Mouse (Mus musculus) cerebellum, postnatal 4 days (tissue): Measurements from ENCODE around the gene Dennd6a.

Experiments
- DNase-seq, 2 experiments: peaks; one replicate each; pipeline ENCODE4 v3.0.0; 2022; ENCODE audit warnings: low spot score in 2 of 2, mixed read lengths in 1 of 2

Gene Dennd6a

DNA sequence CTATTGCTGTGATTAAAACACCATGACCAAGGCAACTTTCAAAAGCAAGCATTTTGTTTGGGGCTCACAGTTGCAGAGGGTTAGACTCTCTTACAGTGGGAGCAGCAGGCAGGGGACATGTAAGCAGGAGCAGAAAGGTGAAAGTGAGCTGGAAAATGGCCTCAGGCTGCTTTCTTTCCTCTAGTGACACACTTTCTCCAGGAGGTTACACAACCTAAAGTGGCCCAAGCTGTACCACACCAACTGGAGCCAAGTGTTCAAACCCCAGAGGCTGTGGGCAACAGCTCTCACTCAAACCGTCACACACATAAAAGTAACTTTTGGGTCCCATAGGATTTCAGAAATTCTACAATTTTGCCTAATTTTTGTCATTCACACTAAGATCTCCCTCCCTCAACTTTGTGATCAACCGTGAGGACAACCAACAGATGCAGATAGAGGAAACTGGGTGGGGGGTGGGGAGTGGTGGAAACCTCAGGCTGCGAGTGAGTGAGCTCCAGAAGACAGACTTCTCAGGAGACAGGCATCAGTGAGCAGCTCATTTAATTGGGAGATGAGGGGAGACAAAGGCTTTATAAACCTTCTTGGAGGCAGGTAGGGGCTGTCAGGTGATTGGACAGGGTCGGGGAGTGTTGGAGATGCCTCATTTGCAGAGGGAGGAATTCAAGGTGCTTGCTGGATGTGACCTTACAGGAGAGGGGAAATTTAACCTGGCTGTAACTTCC, 1.5 kb upstream of the Dennd6a start:
- DNase-seq: no peak

DNA sequence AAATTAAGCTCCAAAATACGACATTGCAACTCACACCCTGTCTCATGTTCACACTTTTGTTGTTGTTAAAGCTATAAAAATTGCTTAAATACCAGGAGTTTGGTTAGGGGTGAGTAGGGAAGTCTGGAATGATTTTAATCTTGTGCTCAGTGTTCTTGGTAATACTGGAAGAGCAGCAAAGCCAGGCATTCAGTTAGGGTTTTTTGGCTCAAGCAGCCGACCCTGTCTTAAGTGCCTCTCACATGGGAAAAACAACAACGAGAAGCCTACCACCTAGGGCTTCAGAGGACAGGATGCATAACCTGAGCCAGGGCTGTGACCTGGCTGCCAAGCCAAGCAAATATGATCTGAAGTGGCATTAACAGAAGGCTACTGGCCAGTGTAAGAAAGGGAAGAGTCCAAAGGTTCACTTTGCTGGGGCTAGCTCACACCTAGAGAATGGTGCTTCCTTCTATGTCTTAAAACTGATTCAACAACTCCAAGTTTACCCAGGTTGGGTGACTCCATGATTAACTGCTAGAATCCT, 2.7 kb downstream of the Dennd6a start:
- DNase-seq: no peak

DNA sequence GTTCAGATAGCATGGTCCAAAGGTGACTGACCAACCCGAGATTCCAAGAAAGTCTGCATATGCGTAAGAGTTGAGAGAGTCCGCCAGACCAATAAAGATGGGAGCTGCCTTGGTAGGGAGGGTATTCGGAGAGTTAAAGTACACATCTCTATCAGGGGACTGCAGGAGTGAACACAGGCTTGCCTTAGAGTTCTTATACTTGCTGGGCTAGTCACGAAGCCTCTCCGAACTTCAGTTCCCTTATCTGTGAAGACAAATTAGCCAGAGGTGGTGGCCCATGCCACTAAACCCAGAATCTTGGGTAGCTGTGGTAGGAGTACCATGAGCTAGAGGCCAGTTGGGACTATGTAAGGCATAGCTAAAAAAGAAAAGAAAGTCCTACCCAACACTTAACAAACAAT, 5.1 kb downstream of the Dennd6a start:
- DNase-seq: no peak

DNA sequence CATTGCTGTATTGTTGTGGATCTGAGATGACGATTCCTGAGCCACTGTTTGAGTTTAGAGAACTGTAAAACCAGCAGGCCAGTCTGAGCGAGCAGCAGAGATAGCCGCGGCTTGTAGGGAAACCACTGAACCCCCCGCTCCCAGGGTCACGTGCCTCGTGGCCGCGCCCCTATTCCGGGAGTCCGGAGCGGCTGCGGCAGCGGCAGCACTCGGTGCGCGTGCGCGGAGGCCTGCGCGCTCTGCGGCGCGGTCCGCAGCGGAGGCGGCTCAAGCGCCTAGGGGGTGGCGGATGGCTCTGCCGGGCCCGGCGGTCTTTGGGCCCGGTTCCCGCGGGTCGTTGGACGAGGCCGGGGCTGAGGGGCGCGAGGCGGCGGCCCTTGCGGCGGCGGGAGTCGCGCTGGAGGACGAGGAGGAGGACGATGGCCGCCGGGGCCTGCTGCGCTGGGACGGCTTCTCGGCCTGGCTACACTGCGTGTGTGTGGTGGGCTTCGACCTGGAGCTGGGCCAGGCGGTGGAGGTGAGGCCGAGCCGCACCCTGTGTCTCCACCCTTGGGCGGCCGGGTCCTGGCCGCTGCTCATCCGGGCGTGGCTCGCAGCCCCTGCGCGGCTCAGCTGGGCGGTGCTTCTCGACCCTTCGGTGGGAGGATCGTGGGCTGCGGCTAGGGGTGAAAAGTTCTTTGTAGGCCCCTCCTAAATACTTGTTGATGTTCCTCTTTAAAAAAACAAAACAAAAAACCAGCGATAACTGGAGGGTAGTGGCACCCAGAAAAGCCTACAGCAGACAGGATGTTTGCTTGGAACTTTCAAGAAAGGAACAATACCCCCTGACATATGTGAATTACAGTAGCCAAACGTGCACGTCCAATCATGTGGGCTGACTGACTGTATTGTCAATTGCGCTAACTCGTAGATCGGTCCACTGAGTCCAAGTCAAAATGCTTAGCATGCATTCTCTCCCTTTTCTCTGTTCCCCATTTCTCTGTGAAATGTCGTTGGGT, 6.0 kb downstream of the Dennd6a start:
- peak; percentile 67 to 82 for DNase-seq

DNA sequence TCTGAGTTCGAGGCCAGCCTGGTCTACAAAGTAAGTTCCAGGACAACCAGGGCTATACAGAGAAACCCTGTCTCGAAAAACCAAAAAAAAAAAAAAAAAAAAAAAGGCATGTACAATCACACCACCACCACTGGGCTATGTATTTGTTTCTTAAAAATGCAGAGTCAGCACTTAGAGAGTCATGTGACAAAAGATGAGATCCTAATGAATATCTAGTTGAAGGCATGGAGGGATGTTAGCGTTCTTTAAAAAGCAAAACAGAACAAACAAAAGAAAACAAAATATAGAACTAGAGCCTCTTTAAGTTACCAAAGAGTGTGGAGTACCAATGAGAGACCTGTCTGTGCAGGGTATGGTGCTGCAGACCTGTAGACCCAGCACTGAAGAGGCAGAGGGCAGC, 10.0 kb downstream of the Dennd6a start:
- no peak for DNase-seq

DNA sequence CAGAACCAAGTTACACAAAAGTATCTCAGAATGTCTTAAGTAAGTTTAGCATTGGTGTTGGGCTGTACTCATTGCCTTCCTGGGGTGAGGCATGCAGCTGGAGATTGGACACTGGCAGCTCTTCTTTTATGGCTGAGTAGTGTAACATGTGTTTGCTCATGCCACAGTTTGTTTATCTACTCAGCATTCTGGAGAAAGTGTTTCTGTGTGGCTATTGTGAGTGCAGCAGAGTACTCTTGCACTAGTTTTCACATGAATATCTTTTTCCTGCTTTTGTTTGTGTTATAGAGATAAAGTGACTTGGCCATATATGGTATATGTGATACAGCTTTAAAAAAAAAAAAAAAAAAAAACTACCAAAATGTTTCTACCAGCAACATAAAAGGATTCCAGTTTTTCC, 13.5 kb downstream of the Dennd6a start:
- no peak for DNase-seq

DNA sequence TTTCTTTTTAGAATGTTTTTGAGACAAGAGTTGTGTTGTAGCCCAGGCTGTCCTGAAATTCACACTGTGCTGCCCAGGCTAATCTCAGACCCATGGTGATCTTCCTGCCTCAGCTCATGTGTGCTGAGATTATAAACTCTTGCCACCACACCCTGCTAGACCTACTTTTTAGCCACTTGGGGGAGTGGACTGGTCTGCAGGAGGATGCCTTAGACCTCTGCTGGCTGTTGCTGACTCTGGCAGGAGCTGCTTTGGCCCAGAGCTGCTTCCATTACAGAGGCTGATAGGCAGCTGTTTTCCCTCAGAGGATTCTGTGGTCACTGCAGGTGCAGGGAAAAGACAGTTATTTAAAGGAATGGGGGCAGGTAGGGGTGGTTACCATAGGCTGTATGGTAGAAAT, 17.7 kb downstream of the Dennd6a start:
- no peak for DNase-seq

DNA sequence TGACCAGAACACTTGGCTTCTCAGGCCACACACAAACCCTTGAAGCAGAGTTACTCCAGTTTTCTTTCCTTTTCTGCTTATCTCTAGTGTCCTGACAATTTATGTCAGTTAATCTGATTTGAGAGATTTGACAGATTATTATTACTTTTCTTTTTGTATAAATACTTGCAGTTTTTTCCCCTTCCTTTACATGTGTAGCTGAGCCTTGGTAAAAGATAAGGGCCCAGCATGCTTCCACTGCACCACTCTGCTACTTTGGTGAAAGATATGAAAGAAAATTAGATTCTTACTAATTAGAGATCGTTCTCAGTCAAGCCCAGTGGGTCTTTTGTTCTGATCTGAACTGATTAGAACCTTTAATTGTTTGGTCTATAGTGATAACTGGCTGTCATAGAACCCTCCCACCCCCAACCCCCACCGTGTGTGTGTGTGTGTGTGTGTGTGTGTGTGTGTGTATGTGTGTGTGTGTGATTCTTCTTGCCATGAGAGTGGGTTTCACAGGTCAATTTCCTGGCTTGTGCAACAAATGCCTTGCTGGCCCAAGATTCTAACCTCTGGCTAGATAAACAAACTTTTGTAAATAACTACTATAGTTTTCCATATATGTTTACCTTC, 19.7 kb downstream of the Dennd6a start:
- no peak for DNase-seq

DNA sequence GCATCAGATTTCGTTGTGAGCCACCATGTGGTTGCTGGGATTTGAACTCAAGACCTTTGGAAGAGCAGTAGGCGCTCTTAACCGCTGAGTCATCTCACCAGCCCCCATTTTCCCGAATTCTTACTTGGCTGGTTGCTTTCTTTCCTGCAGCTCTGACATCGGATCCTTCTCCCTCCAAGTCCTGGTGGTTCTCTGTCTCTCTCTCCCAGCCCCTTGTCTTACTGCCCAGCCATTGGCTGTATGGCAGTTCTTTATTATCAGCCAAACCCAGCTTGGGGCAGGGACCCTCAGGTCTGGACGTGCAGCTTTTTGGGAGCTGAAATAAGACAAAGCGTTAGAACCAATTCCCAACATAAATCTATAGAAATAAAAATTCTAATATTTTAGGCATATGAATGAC, 21.5 kb downstream of the Dennd6a start:
- no peak for DNase-seq

DNA sequence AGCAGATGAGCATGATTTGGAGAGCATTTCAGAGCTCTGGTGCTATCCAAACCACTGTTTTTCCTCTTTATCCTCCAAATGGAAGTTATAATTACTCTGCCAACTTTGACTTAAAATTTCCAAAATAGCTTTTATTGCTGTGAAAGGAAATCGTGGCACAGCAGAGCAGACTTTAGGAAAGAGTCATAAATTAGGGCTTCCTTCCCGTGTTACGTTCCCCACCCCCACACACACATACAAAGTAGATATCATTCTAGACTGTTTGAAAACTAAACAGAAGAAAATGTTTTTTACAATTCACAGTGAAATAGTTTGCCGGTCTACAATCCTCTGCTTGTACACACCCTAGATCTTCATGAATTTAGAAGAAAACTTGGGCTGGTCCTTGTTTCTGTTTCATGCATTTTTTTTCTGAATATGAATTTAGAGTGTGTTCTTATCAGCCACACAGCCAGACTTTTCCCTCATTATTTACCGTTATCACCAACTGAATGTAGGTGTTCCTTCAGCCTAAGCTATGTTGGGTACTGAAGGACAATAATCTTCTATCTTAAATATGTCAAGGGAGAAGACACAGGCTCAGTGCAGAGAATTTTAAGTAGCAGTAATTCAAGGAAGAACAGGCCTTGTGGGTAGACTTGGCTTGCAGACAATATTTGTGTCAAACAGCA, 22.2 kb downstream of the Dennd6a start:
- no peak for DNase-seq

DNA sequence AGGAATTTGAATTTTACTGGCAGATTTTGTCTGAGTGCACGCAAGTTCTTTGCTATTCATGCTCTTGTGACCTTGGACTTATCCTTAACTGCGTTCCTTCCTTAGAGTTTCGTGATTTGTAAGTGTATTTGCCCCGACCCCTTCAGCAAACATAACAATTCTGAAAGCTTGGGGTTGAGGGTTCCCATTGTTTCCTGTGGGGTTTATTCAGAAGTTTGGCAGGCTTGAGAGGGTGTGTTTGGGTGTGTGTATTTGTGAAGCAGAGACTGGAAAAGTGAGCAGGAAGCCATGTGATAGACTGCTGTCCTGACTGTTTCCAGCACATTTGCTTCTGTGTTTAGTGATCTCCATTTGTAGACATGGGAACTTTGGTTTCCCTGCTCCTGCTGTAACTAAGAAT, 31.7 kb downstream of the Dennd6a start:
- DNase-seq: no peak

DNA sequence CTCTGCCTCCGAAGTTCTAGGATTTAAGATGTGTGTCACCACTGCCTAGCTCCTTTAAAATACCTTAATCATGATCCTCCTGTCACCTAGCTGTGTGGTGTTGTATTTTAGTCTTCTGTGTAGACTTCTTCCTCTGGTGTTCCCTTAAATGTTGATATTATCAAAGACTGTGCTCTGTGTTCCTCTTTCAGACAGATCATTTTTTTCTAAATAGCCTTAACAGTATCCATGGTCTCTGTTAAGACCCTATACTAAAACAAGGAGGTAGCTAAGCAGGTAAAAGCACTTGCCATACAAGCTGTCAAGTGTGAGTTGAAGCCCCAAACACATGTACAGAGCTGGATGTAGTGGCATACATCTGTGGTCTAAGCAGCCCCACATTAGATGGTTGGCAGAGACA, 36.0 kb downstream of the Dennd6a start:
- no peak for DNase-seq

DNA sequence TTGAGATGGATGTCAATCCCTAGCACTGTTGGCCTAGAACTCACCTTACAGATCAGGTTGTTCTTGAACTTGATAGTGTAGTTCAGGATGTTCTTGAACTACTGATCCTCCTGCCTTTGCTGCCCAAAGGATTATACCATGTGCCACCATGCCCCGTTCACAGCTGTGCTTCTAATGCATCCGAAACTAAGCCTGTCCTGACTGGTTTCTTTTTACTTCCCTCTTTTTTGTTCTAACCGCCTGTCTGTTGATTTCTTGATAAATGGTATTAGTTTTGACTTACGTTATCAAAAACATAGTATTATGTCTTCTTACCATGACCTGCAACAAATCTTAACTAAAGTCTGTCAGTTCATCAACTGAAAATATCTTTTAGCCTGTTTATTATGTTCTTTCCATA, 37.0 kb downstream of the Dennd6a start:
- DNase-seq: no peak

DNA sequence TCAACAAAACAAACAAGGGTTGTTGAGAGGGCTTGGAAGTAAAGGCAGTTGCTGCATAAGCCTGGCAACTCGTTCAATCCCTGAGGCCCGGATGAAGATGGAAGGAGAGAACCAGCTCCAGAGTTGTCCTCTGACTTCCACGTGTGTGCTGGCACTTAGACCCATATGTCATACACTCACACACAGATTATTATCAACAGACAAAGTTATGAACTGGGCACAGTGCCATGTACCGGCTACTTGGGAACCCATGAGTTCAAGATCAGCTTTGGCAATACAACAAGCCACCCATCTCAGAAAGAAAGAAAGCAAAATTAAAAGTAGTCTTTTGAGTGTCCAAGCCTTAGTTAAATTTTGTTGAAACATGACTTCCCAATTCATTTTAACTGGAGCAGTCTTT, 51.6 kb downstream of the Dennd6a start:
- no peak for DNase-seq

DNA sequence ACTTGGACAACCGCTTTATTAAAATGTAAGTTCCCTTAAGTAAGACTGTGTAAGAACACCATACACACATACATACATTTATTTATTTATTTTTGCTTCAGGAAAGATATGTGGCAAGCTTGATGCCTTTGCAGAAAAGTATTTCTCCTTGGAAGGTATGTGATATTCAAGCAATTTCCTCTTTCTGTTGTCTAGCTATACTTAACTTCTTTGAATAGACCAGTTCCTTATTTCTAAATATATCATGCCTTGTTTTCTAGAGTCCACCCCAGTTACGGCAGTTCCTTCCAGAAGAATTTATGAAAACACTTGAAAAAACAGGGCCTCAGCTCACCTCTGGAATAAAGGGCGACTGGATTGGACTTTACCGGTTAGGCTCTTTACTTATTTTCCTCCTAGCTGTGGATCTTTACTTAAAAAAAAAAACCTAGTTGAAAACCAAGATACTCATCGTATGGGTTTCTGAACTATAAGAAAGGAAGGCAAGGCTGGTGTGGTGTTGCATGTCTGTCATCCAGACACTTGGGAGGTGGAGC, 53.0 kb downstream of the Dennd6a start:
- DNase-seq: no peak

DNA sequence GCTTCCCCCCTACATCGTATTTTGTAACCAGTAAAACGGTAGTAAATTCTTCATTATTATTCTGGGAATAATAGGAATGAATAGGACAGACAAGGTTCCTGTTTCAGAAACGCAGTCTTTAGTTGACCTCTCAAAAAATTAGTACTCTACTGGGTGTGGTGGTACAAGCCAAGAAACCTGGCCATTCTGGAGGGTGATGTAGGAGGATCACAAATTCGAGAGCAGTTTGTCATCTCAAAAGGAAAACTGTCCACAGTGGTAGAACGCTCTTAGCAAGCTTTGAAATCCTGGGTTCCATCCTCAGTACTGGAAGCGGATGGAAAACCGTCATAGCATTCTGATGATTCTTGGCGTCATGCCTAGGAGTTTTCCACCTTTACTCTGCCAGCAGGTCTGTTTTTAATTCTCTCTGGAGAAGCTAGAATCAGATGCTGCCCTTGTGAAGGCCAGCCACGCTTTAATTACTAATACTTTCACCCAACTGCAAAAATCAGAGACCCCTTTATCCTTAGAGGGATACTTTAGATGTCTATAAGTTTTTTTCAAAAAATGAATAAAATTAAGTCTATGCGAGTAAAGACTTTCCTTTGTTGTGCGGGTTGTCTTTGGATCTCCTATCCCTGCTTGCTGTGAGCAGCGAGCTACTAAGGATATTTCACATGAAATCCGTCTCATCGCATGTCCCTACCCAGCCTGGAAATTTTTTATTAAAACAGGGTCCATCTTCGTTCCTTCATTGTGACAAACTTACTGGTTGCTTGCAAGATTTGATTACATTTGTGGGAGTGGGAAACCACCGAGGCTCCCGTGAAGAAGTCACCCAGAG, 63.6 kb downstream of the Dennd6a start:
- peak in 1 of 2 experiments; percentile 15 for DNase-seq

DNA sequence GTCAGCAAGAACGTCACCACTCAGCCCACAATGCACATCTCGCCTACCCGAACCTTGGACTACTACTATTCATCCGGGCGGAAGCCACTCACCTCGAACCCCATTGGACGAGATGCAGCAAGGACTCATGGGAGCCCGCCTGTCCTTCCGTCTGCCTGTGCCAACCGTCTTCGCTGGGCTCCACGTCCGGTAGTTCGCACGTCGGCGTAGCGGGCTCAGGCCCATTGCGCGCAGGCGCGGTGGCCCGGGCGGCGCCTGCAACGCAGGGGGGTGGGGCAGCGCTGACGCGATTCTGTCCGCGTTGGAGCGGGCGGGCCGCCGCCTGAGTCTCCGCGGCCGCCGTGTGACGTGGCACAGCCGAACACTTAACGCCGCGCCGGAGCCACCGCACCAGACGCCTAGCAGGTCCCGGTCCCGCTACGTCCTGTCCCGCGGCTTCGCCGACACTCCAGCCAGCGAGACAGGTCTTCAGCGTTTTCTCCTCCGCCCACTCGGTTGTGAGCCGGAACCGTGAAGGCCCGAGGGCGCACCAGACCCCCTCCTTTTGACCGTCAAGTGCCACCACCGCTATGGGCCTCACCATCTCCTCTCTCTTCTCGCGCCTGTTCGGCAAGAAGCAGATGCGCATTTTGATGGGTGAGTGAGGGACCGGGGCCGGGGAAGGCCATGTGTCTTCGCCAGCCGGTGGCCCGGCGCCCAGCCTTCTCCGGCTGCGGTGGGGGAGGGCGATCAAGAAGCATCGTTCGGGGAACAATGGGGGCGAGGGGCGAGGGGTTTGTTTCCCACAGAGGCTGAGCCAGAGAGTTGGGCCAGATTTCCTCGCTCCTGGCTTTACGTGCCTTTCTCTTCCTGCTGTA, 64.4 kb downstream of the Dennd6a start, which contains the start of gene Arf4:
Arf4 (plus strand) TSS at position 224 of the 857 bp plus-strand sequence.
- DNase-seq: peak; percentile 93 to 96

DNA sequence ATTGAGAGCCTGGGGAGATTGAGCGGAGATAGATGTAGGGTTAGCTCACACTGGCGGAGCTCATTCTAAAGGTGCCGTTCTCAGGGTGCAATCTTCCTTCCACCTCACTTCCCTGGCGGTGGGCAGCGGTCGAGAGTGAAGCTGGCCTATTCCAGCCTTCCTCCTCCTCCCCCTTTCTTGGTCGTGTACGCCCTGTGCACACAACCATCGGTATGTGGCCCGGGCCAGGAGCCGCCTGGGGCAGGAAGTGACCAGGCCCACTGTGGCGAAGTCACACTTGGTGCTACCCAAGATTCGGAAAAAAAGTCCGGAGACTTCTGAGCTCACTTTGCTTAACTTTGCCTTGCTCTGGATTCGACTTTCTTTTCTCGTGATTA, 65.0 kb downstream of the Dennd6a start:
- peak; percentile 22 to 30 for DNase-seq

DNA sequence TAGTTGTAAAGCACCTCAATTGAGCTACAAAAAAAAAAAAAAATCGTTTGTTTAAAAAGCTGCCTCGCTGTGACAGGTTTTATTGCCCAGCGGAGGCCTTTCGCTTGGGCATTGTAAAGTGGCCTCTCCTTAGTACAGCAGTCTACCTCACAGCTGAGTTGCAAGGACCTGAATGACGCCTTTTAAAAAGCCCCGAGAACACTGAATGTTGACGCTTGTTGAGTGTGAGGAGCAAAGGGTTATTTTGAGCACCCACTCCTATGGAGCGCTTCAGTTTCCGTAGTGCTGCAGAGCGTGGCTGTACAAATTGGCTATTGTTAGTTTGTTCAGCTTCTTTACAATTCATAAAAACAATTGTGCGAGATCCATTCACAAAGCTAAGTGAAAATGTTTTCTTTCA, 65.6 kb downstream of the Dennd6a start:
- no peak for DNase-seq

DNA sequence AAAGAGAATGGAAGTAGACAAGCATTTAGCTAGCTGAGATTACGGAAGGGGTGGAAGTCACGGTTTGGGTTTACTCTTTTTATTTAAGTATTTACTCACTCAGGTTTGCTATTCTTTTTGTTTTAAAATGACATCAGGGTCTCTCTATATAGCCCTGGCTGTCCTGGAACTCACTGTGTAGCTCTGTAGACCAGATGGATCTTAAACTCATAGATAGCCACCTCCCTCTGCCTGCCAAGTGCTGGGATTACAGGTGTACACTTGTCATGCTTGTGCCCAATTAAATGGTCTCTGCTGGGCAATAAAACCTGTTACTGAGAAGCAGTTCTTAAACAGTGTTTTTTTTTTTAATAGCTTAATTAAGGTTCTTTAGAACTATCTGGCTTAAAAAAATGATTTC, 66.3 kb downstream of the Dennd6a start:
- DNase-seq: no peak
